22 mouse cellular contexts compared by ENCODE assay signal in genomic region chr11:66371796-66372195, GRCm38 (mm10).
DNase-seq lines count a peak whose midpoint lies in the region; ATAC-seq and TF ChIP-seq lines count a peak whose summit lies in the region.
"Had no signal": no experiment of that assay in that cellular context is flagged by ENCODE, and none has a peak within 500 bp of the region (broad histone marks: within the 10 kb centered on the region; RNA-seq: fewer than 3 reads in every experiment).

No protein-coding gene starts in this region.

- no peaks in the 10 kb centered on the region for H3K4me1 ChIP-seq in liver, postnatal 0 days (ENCODE audit: insufficient read depth)
- H3K4me1 ChIP-seq: heart, embryonic 12.5 days; intestine, embryonic 15.5 days; liver, embryonic 13.5 days; lung, embryonic 15.5 days had no signal

- H3K9me3 ChIP-seq in liver, postnatal 0 days (ENCODE audit: low read length) = no peaks in the 10 kb centered on the region
- H3K9me3 ChIP-seq: embryonic facial prominence, embryonic 10.5 days; heart, embryonic 12.5 days; intestine, embryonic 15.5 days; limb, embryonic 12.5 days; liver, embryonic 13.5 days; lung, embryonic 15.5 days had no signal

- no peak for ATAC-seq in liver, postnatal 0 days
- ATAC-seq: intestine, embryonic 15.5 days; midbrain, embryonic 16.5 days had no signal

- no peak for TF ChIP-seq CTCF in liver, postnatal 0 days (IDR thresholded peaks at IDR 0.05; ENCODE audit: low read depth)

- no peak overlapping the region for H3K27ac ChIP-seq in liver, postnatal 0 days (ENCODE audit: low read depth)
- H3K27ac ChIP-seq: embryonic facial prominence, embryonic 10.5 days; gastrocnemius, adult 2 months; hindbrain, embryonic 14.5 days; intestine, embryonic 15.5 days; limb, embryonic 12.5 days; liver, embryonic 13.5 days; lung, embryonic 15.5 days had no signal

- 59% methylated on average over 3 of the region's 3 CpGs for WGBS in liver, postnatal 0 days (ENCODE audit: insufficient replicate concordance)

- no peaks in the 10 kb centered on the region for H3K27me3 ChIP-seq in liver, postnatal 0 days (ENCODE audit: insufficient read depth, low read length)
- H3K27me3 ChIP-seq: heart, embryonic 12.5 days; intestine, embryonic 15.5 days; limb, embryonic 12.5 days; liver, embryonic 13.5 days; lung, embryonic 15.5 days had no signal

- H3K36me3 ChIP-seq in liver, postnatal 0 days (replicated peaks; ENCODE audit: insufficient read depth, low read length) = no peaks in the 10 kb centered on the region
- H3K36me3 ChIP-seq: embryonic facial prominence, embryonic 10.5 days; heart, embryonic 12.5 days; intestine, embryonic 15.5 days; limb, embryonic 12.5 days; liver, embryonic 13.5 days; lung, embryonic 15.5 days had no signal

- DNase-seq in heart, adult 11 months = peak; percentile 41
- no peak for DNase-seq in heart, postnatal 36 days
- peak; percentile 4 for DNase-seq in retina, postnatal 1 day
- DNase-seq in retina, embryonic 14.5 days (ENCODE audit: low spot score) = no peak
- DNase-seq in frontal cortex, postnatal 10 days (ENCODE audit: low spot score in 2 of 2) = peak; percentile 16 to 17
- peak; percentile 32 to 43 for DNase-seq in left cerebral cortex, postnatal 36 days (ENCODE audit: low spot score in 2 of 2)
- no peak for DNase-seq in cerebellum, adult 9-11 months
- no peak for DNase-seq in liver, postnatal 0 days
- DNase-seq: adrenal gland, postnatal 36 days; cerebellum, adult 2 months; gastrocnemius, adult 2 months; heart, postnatal 14 days; kidney, adult 9 months; kidney, postnatal 25 days; liver, embryonic 13.5 days had no signal

- intact Hi-C loops in heart, postnatal 36 days (cut with DNase I) = no loop called here
- intact Hi-C loops in left cerebral cortex, postnatal 36 days (cut with DNase I) = no loop called here

- no peak overlapping the region for H3K9ac ChIP-seq in liver, postnatal 0 days (replicated peaks)
- H3K9ac ChIP-seq: heart, embryonic 12.5 days; hindbrain, embryonic 14.5 days; intestine, embryonic 15.5 days; limb, embryonic 12.5 days; liver, embryonic 13.5 days; lung, embryonic 15.5 days had no signal

- H3K4me3 ChIP-seq in liver, postnatal 0 days (ENCODE audit: low read depth, low read length) = no peak overlapping the region
- H3K4me3 ChIP-seq: embryonic facial prominence, embryonic 10.5 days; gastrocnemius, adult 2 months; heart, embryonic 12.5 days; intestine, embryonic 15.5 days; limb, embryonic 12.5 days; liver, embryonic 13.5 days; lung, embryonic 15.5 days had no signal

- TF ChIP-seq EP300 in liver, postnatal 0 days (IDR thresholded peaks at IDR 0.05; ENCODE audit: low read depth) = no peak

- H3K4me2 ChIP-seq in liver, postnatal 0 days (ENCODE audit: low read depth, low read length) = no peak overlapping the region
- H3K4me2 ChIP-seq: heart, embryonic 12.5 days; hindbrain, embryonic 14.5 days; intestine, embryonic 15.5 days; limb, embryonic 12.5 days; liver, embryonic 13.5 days; lung, embryonic 15.5 days had no signal

Comparison
In these comparisons a context has a peak if more than half of its experiments do, and no peak if none do; other contexts are left out.
1. DNase-seq: peak in heart, adult 11 months (single experiment), retina, postnatal 1 day (single experiment), frontal cortex, postnatal 10 days (2 of 2) and left cerebral cortex, postnatal 36 days (2 of 2); none in heart, postnatal 36 days (0 of 2), retina, embryonic 14.5 days (single experiment), cerebellum, adult 9-11 months (single experiment) and liver, postnatal 0 days (single experiment).